ENCODE assay signal across 12 mouse cellular contexts in genomic region chr1:75448052-75448431, GRCm38 (mm10). TPM values are rescaled to one million over a fixed set of nuclear protein-coding genes. Genes with fewer than 3 reads are reported as not detected.
DNase-seq lines count a peak whose midpoint lies in the region; ATAC-seq and TF ChIP-seq lines count a peak whose summit lies in the region.
"Had no signal": no experiment of that assay in that cellular context is flagged by ENCODE, and none has a peak within 500 bp of the region (broad histone marks: within the 10 kb centered on the region; RNA-seq: fewer than 3 reads in every experiment).

No protein-coding gene starts in this region.

- peaks cover 89% of the 10 kb centered on the region for H3K27me3 ChIP-seq in forebrain, embryonic 12.5 days
- peaks cover 78% of the 10 kb centered on the region for H3K27me3 ChIP-seq in intestine, embryonic 15.5 days (replicated peaks)
- H3K27me3 ChIP-seq in myocyte (ENCODE audit: control insufficient read depth, insufficient read depth, insufficient read length) = peaks cover 18% of the 10 kb centered on the region

- H3K4me3 ChIP-seq in layer of hippocampus, adult 2 months = no peak overlapping the region
- H3K4me3 ChIP-seq in forebrain, embryonic 12.5 days (replicated peaks) = no peak overlapping the region; the same call in 1 of the 2 replicates
- no peak overlapping the region for H3K4me3 ChIP-seq in intestine, embryonic 15.5 days (replicated peaks)
- H3K4me3 ChIP-seq in myocyte = no peak overlapping the region
- H3K4me3 ChIP-seq: embryonic facial prominence, embryonic 15.5 days had no signal

- DNase-seq in layer of hippocampus, adult 2 months (ENCODE audit: low spot score in 2 of 2) = no peak
- DNase-seq in layer of hippocampus, adult 9-11 months = no peak
- DNase-seq in testis, postnatal 10 days (ENCODE audit: low spot score) = no peak
- no peak for DNase-seq in frontal cortex, postnatal 14 days (ENCODE audit: low spot score in 2 of 2)
- no peak for DNase-seq in adipocyte (ENCODE audit: low spot score)
- DNase-seq: spleen, adult 18-20 months had no signal

- H3K4me2 ChIP-seq in forebrain, embryonic 12.5 days = peak overlapping the region; percentile 58
- H3K4me2 ChIP-seq in intestine, embryonic 15.5 days (replicated peaks) = 0 out of 2 replicates have a peak overlapping the region, but pooled peaks have one; percentile 41
- H3K4me2 ChIP-seq in myocyte (ENCODE audit: low read depth) = peak overlapping the region; percentile 18

- no peaks in the 10 kb centered on the region for H3K9me3 ChIP-seq in forebrain, embryonic 12.5 days
- H3K9me3 ChIP-seq in intestine, embryonic 15.5 days = no peaks in the 10 kb centered on the region
- H3K9me3 ChIP-seq: embryonic facial prominence, embryonic 15.5 days had no signal

- no peak for TF ChIP-seq POLR2A in myocyte (IDR thresholded peaks at IDR 0.05; ENCODE audit: insufficient read length, low read depth)

- 1% methylated on average over 7 of the region's 7 CpGs for WGBS in forebrain, embryonic 12.5 days
- 2% methylated on average over 7 of the region's 7 CpGs for WGBS in intestine, embryonic 15.5 days

- no peak overlapping the region for H3ac ChIP-seq in myocyte (ENCODE audit: control insufficient read depth, insufficient read length)

- no peak for TF ChIP-seq CTCF in layer of hippocampus, adult 2 months (conservative IDR thresholded peaks at IDR 0.05)

- ATAC-seq in forebrain, embryonic 12.5 days (ENCODE audit: low FRiP score) = peak; percentile 1; the same call in 1 of the 2 replicates
- no peak for ATAC-seq in intestine, embryonic 15.5 days

- no peaks in the 10 kb centered on the region for H3K36me3 ChIP-seq in forebrain, embryonic 12.5 days (replicated peaks)
- H3K36me3 ChIP-seq in intestine, embryonic 15.5 days = no peaks in the 10 kb centered on the region
- no peaks in the 10 kb centered on the region for H3K36me3 ChIP-seq in myocyte (ENCODE audit: control insufficient read depth, insufficient read depth)
- H3K36me3 ChIP-seq: embryonic facial prominence, embryonic 15.5 days had no signal

- H3K4me1 ChIP-seq in forebrain, embryonic 12.5 days = peaks cover 92% of the 10 kb centered on the region
- peaks cover 55% of the 10 kb centered on the region for H3K4me1 ChIP-seq in intestine, embryonic 15.5 days (replicated peaks)

- H3K79me2 ChIP-seq in myocyte (ENCODE audit: control insufficient read depth, insufficient read depth) = no peaks in the 10 kb centered on the region

- 0 out of 2 replicates have a peak overlapping the region, but pooled peaks have one; percentile 14 for H3K9ac ChIP-seq in forebrain, embryonic 12.5 days
- H3K9ac ChIP-seq in intestine, embryonic 15.5 days = no peak overlapping the region
- H3K9ac ChIP-seq: embryonic facial prominence, embryonic 15.5 days had no signal

- peak overlapping the region; percentile 23; the same call in 1 of the 2 replicates for H3K27ac ChIP-seq in layer of hippocampus, adult 2 months
- peak overlapping the region; percentile 78 for H3K27ac ChIP-seq in forebrain, embryonic 12.5 days
- H3K27ac ChIP-seq in intestine, embryonic 15.5 days = no peak overlapping the region
- H3K27ac ChIP-seq: embryonic facial prominence, embryonic 15.5 days had no signal

TF ChIP-seq in myocyte, 11 proteins besides CTCF, POLR2A, EP300 and RAD21:
- TF ChIP-seq TCF3 (IDR thresholded peaks at IDR 0.05; ENCODE audit: insufficient read length, low read depth) (no peak), POLR2AphosphoS2 (IDR thresholded peaks at IDR 0.05; ENCODE audit: insufficient read length, low read depth) (no peak), USF1 (IDR thresholded peaks at IDR 0.05; ENCODE audit: low read depth) (no peak), TCF12 (IDR thresholded peaks at IDR 0.05; ENCODE audit: insufficient read depth, poor library complexity, severe bottlenecking) (no peak), MYOG (IDR thresholded peaks at IDR 0.05; ENCODE audit: control insufficient read depth in 1 of 3, insufficient read depth in 1 of 3, insufficient read length in 2 of 3, low read depth in 2 of 3) (no peak), E2F4 (IDR thresholded peaks at IDR 0.05; ENCODE audit: insufficient read depth) (no peak), MYOD1 (IDR thresholded peaks at IDR 0.05; ENCODE audit: control insufficient read depth in 1 of 3, insufficient read length in 2 of 3, low read depth in 2 of 3) (peak in 1 of 3 experiments; percentile 7), REST (IDR thresholded peaks at IDR 0.05; ENCODE audit: insufficient read depth, insufficient read length) (no peak)

RNA-seq across cellular contexts. Expression of gene Asic4, which starts 2.2 kb away (rescaled TPM):
- 1 to 10 TPM; 5.5 to 7.1 TPM for total RNA-seq in layer of hippocampus, adult 2 months (2021)
- polyA plus RNA-seq in forebrain, embryonic 12.5 days (2016; fragmentation: Nextera tagmentation; extraction: Ambion mirVana) = 6.4 and 8.2 TPM in 2 replicates
- polyA plus RNA-seq in intestine, embryonic 15.5 days (2015; fragmentation: Nextera tagmentation; extraction: Ambion mirVana) = 2.6 and 2.7 TPM in 2 replicates
- 0.28 TPM for polyA plus RNA-seq in myocyte (2012; fragmentation: generic; extraction: Trizol)
- total RNA-seq: heart, adult 8-10 months; monocyte, adult 5-6 weeks had no signal

RNA-seq across cellular contexts. Expression of gene Gmppa, which starts 12.3 kb away (rescaled TPM):
- total RNA-seq in layer of hippocampus, adult 2 months (2021) = 10 to 100 TPM; 72.9 to 76.0 TPM
- 54.8 and 55.8 TPM in 2 replicates for polyA plus RNA-seq in forebrain, embryonic 12.5 days (2016; fragmentation: Nextera tagmentation; extraction: Ambion mirVana)
- 98.9 and 103 TPM in 2 replicates for polyA plus RNA-seq in intestine, embryonic 15.5 days (2015; fragmentation: Nextera tagmentation; extraction: Ambion mirVana)
- 106 TPM for polyA plus RNA-seq in myocyte (2012; fragmentation: generic; extraction: Trizol)

RNA-seq across cellular contexts. Expression of gene Chpf, which starts 31.1 kb away (rescaled TPM):
- 10 to 100 TPM; 80.5 to 86.6 TPM for total RNA-seq in layer of hippocampus, adult 2 months (2021)
- polyA plus RNA-seq in forebrain, embryonic 12.5 days (2016; fragmentation: Nextera tagmentation; extraction: Ambion mirVana) = 21.6 and 25.8 TPM in 2 replicates
- polyA plus RNA-seq in intestine, embryonic 15.5 days (2015; fragmentation: Nextera tagmentation; extraction: Ambion mirVana) = 35.9 and 36.9 TPM in 2 replicates
- 52.1 TPM for polyA plus RNA-seq in myocyte (2012; fragmentation: generic; extraction: Trizol)

RNA-seq across cellular contexts. Expression of gene Tmem198, which starts 31.3 kb away (rescaled TPM):
- 10 to 100 TPM; 64.0 to 65.4 TPM for total RNA-seq in layer of hippocampus, adult 2 months (2021)
- polyA plus RNA-seq in forebrain, embryonic 12.5 days (2016; fragmentation: Nextera tagmentation; extraction: Ambion mirVana) = 20.8 and 24.1 TPM in 2 replicates
- 2.2 and 2.4 TPM in 2 replicates for polyA plus RNA-seq in intestine, embryonic 15.5 days (2015; fragmentation: Nextera tagmentation; extraction: Ambion mirVana)
- polyA plus RNA-seq in myocyte (2012; fragmentation: generic; extraction: Trizol) = 0.78 TPM

RNA-seq across cellular contexts. Expression of gene Obsl1, which starts 58.2 kb away (rescaled TPM):
- total RNA-seq in layer of hippocampus, adult 2 months (2021) = 10 to 100 TPM; 20.6 to 25.9 TPM
- polyA plus RNA-seq in forebrain, embryonic 12.5 days (2016; fragmentation: Nextera tagmentation; extraction: Ambion mirVana) = 31.8 and 36.8 TPM in 2 replicates
- 70.3 and 70.5 TPM in 2 replicates for polyA plus RNA-seq in intestine, embryonic 15.5 days (2015; fragmentation: Nextera tagmentation; extraction: Ambion mirVana)
- 148 TPM for polyA plus RNA-seq in myocyte (2012; fragmentation: generic; extraction: Trizol)
- total RNA-seq: monocyte, adult 5-6 weeks had no signal
